Comparison of ENCODE assay signal across 17 mouse cellular contexts in genomic region chr3:138745596-138745995, GRCm38 (mm10). TPM values are rescaled to one million over a fixed set of nuclear protein-coding genes. Genes with fewer than 3 reads are reported as not detected.
A peak's percentile ranks its signal among the peaks of the same experiment; 100 is the strongest.
DNase-seq lines count a peak whose midpoint lies in the region; ATAC-seq and TF ChIP-seq lines count a peak whose summit lies in the region.
"Had no signal": no experiment of that assay in that cellular context is flagged by ENCODE, and none has a peak within 500 bp of the region (broad histone marks: within the 10 kb centered on the region; RNA-seq: fewer than 3 reads in every experiment).

No protein-coding gene starts in this region.

- H3K27me3 ChIP-seq in forebrain, postnatal 0 days (ENCODE audit: insufficient read depth, low read length): no peaks in the 10 kb centered on the region
- peaks cover 11% of the 10 kb centered on the region for H3K27me3 ChIP-seq in forebrain, embryonic 10.5 days (ENCODE audit: poor library complexity, severe bottlenecking)
- peaks cover 3% of the 10 kb centered on the region; the same call in 1 of the 2 replicates for H3K27me3 ChIP-seq in neural tube, embryonic 12.5 days (replicated peaks)
- no peaks in the 10 kb centered on the region for H3K27me3 ChIP-seq in hindbrain, embryonic 14.5 days (ENCODE audit: control insufficient read depth, insufficient read depth, low read length)
- peaks cover 18% of the 10 kb centered on the region for H3K27me3 ChIP-seq in embryonic facial prominence, embryonic 10.5 days (replicated peaks; ENCODE audit: low read depth, poor library complexity, severe bottlenecking)

- no peak for TF ChIP-seq POLR2A in olfactory bulb, adult 2 months (IDR thresholded peaks at IDR 0.05; ENCODE audit: insufficient read depth, low read depth, low read length)

- peak overlapping the region; percentile 1; the same call in 1 of the 2 replicates for H3K4me3 ChIP-seq in forebrain, postnatal 0 days (ENCODE audit: low read depth, low read length)
- no peak overlapping the region for H3K4me3 ChIP-seq in forebrain, embryonic 10.5 days
- H3K4me3 ChIP-seq in neural tube, embryonic 12.5 days: no peak overlapping the region
- no peak overlapping the region for H3K4me3 ChIP-seq in hindbrain, embryonic 14.5 days (replicated peaks; ENCODE audit: low read length)
- H3K4me3 ChIP-seq in olfactory bulb, adult 2 months (ENCODE audit: insufficient read depth, low read depth, low read length): no peak overlapping the region
- H3K4me3 ChIP-seq in embryonic facial prominence, embryonic 10.5 days: no peak overlapping the region
- H3K4me3 ChIP-seq: limb, embryonic 12.5 days; liver, embryonic 15.5 days had no signal

- no peak for DNase-seq in forebrain, postnatal 0 days
- DNase-seq in forebrain, embryonic 10.5 days (ENCODE audit: extremely low spot score, low spot score): no peak
- DNase-seq in neural tube, embryonic 10.5 days (ENCODE audit: extremely low spot score, low spot score): no peak
- DNase-seq in hindbrain, embryonic 14.5 days (ENCODE audit: low spot score): no peak
- DNase-seq in embryonic facial prominence, embryonic 10.5 days (ENCODE audit: low spot score): no peak
- DNase-seq: cerebellum, adult 11-12 months; kidney, postnatal 14 days; layer of hippocampus, postnatal 36 days; lung, postnatal 36 days; spleen, adult 18-20 months; thymus, postnatal 4 days had no signal

- H3K9ac ChIP-seq in forebrain, postnatal 0 days: no peak overlapping the region
- H3K9ac ChIP-seq in neural tube, embryonic 12.5 days: no peak overlapping the region
- H3K9ac ChIP-seq in hindbrain, embryonic 14.5 days: no peak overlapping the region
- H3K9ac ChIP-seq: limb, embryonic 12.5 days; liver, embryonic 15.5 days had no signal

- H3K27ac ChIP-seq in forebrain, postnatal 0 days (ENCODE audit: low read depth, low read length): no peak overlapping the region
- no peak overlapping the region for H3K27ac ChIP-seq in forebrain, embryonic 10.5 days
- H3K27ac ChIP-seq in neural tube, embryonic 12.5 days: no peak overlapping the region
- no peak overlapping the region for H3K27ac ChIP-seq in hindbrain, embryonic 14.5 days
- H3K27ac ChIP-seq in olfactory bulb, adult 2 months (ENCODE audit: insufficient read depth, low read depth, low read length): peak overlapping the region; percentile 57
- no peak overlapping the region for H3K27ac ChIP-seq in embryonic facial prominence, embryonic 10.5 days (replicated peaks)
- H3K27ac ChIP-seq: limb, embryonic 12.5 days; liver, embryonic 15.5 days had no signal

- H3K4me1 ChIP-seq in forebrain, postnatal 0 days (ENCODE audit: insufficient read depth): peaks cover 30% of the 10 kb centered on the region
- H3K4me1 ChIP-seq in forebrain, embryonic 10.5 days: peaks cover 32% of the 10 kb centered on the region
- peaks cover 36% of the 10 kb centered on the region for H3K4me1 ChIP-seq in neural tube, embryonic 12.5 days
- peaks cover 32% of the 10 kb centered on the region for H3K4me1 ChIP-seq in hindbrain, embryonic 14.5 days (replicated peaks; ENCODE audit: control insufficient read depth, insufficient read depth, low read length)
- H3K4me1 ChIP-seq in olfactory bulb, adult 2 months (ENCODE audit: control insufficient read depth, insufficient read depth, low read length): peaks cover 21% of the 10 kb centered on the region
- peaks cover 33% of the 10 kb centered on the region for H3K4me1 ChIP-seq in embryonic facial prominence, embryonic 10.5 days

- peak overlapping the region; percentile 90 for H3K4me2 ChIP-seq in forebrain, postnatal 0 days (ENCODE audit: low read depth)
- H3K4me2 ChIP-seq in neural tube, embryonic 12.5 days (replicated peaks): peak overlapping the region; percentile 19; the same call in 1 of the 2 replicates
- H3K4me2 ChIP-seq in hindbrain, embryonic 14.5 days (replicated peaks): peak overlapping the region; percentile 85
- H3K4me2 ChIP-seq: limb, embryonic 12.5 days; liver, embryonic 15.5 days had no signal

- H3K36me3 ChIP-seq in forebrain, postnatal 0 days (ENCODE audit: insufficient read depth): no peaks in the 10 kb centered on the region
- no peaks in the 10 kb centered on the region for H3K36me3 ChIP-seq in forebrain, embryonic 10.5 days (replicated peaks)
- H3K36me3 ChIP-seq in neural tube, embryonic 12.5 days: no peaks in the 10 kb centered on the region
- H3K36me3 ChIP-seq in hindbrain, embryonic 14.5 days (replicated peaks; ENCODE audit: control insufficient read depth, insufficient read depth): no peaks in the 10 kb centered on the region
- no peaks in the 10 kb centered on the region for H3K36me3 ChIP-seq in embryonic facial prominence, embryonic 10.5 days (replicated peaks)
- H3K36me3 ChIP-seq: G1E; limb, embryonic 12.5 days; liver, embryonic 15.5 days had no signal

- no peaks in the 10 kb centered on the region for H3K9me3 ChIP-seq in forebrain, postnatal 0 days (ENCODE audit: low read length)
- no peaks in the 10 kb centered on the region for H3K9me3 ChIP-seq in forebrain, embryonic 10.5 days
- H3K9me3 ChIP-seq in neural tube, embryonic 12.5 days: no peaks in the 10 kb centered on the region
- H3K9me3 ChIP-seq in hindbrain, embryonic 14.5 days (ENCODE audit: control insufficient read depth, low read length): no peaks in the 10 kb centered on the region
- H3K9me3 ChIP-seq in embryonic facial prominence, embryonic 10.5 days: no peaks in the 10 kb centered on the region
- H3K9me3 ChIP-seq: limb, embryonic 12.5 days; liver, embryonic 15.5 days had no signal

- WGBS in forebrain, postnatal 0 days: 76% methylated on average over 4 of the region's 4 CpGs
- WGBS in forebrain, embryonic 10.5 days: 92% methylated on average over 4 of the region's 4 CpGs
- WGBS in neural tube, embryonic 12.5 days: 83% methylated on average over 4 of the region's 4 CpGs
- WGBS in hindbrain, embryonic 14.5 days: 77% methylated on average over 4 of the region's 4 CpGs
- 40% methylated on average over 4 of the region's 4 CpGs for WGBS in olfactory bulb, adult 2 months
- 80% methylated on average over 4 of the region's 4 CpGs for WGBS in embryonic facial prominence, embryonic 10.5 days

- no peak for ATAC-seq in forebrain, postnatal 0 days
- ATAC-seq in neural tube, embryonic 12.5 days (ENCODE audit: low FRiP score, low read depth): no peak
- ATAC-seq in hindbrain, embryonic 14.5 days (ENCODE audit: low FRiP score): no peak
- no peak for ATAC-seq in megakaryocyte-erythroid progenitor cell, adult 5-6 weeks (replicated peaks; ENCODE audit: low FRiP score, low TSS enrichment, poor library complexity, severe bottlenecking)

- TF ChIP-seq CTCF in forebrain, postnatal 0 days (IDR thresholded peaks at IDR 0.05; ENCODE audit: low read depth): no peak
- no peak for TF ChIP-seq CTCF in olfactory bulb, adult 2 months (IDR thresholded peaks at IDR 0.05; ENCODE audit: insufficient read depth, low read depth, low read length)

RNA-seq across cellular contexts. Expression of gene Tspan5, which starts 3.6 kb away (rescaled TPM):
- 149 and 172 TPM in 2 replicates for total RNA-seq in forebrain, postnatal 0 days (2014; rRNA removed)
- polyA plus RNA-seq in forebrain, postnatal 0 days (2015; fragmentation: Nextera tagmentation; extraction: Ambion mirVana): 96.8 and 123 TPM in 2 replicates
- 25.3 and 25.7 TPM in 2 replicates for polyA plus RNA-seq in forebrain, embryonic 10.5 days (2016; fragmentation: Nextera tagmentation; extraction: Ambion mirVana)
- 95.3 and 96.0 TPM in 2 replicates for polyA plus RNA-seq in neural tube, embryonic 12.5 days (2016; fragmentation: Nextera tagmentation; extraction: Ambion mirVana)
- polyA plus RNA-seq in hindbrain, embryonic 14.5 days (2014; fragmentation: Nextera tagmentation; extraction: Ambion mirVana): 115 and 130 TPM in 2 replicates
- not detected in 2 replicates for polyA plus RNA-seq in olfactory bulb, adult 2 months (2012; ENCODE audit: insufficient read depth, insufficient read length, low replicate concordance, missing spikeins)
- total RNA-seq in megakaryocyte-erythroid progenitor cell, adult 5-6 weeks (2014; fragmentation: Nextera tagmentation): 1.8 and 3.5 TPM in 2 replicates
- total RNA-seq in megakaryocyte-erythroid progenitor cell, adult 5-6 weeks (2017): 3.4 and 7.5 TPM in 2 replicates
- polyA plus RNA-seq in embryonic facial prominence, embryonic 10.5 days (2016; fragmentation: Nextera tagmentation; extraction: Ambion mirVana): 20.9 and 22.0 TPM in 2 replicates
- polyA plus RNA-seq: G1E had no signal

Comparison
In these comparisons a context has a peak if more than half of its experiments do, and no peak if none do; other contexts are left out.
1. H3K4me2 ChIP-seq: peak in every context shown above with its lines; median percentile 90 in forebrain, postnatal 0 days; 85 in hindbrain, embryonic 14.5 days; 19 in neural tube, embryonic 12.5 days.